Mouse (Mus musculus) liver, adult 2 months (tissue): ENCODE results near the gene Olfr91.

Source experiments
- CTCF ChIP-seq: fragments of 200-500 bp; IDR thresholded peaks from 2 replicates; pipeline ENCODE4 v1.5.1; 2011; ENCODE audit warnings: low read depth, low read length, control low read depth
- POLR2A ChIP-seq: fragments of 200-500 bp; IDR thresholded peaks from 2 replicates; pipeline ENCODE4 v1.6.1; 2011; ENCODE audit warnings: low read length, control low read depth; ENCODE audit not compliant: insufficient read depth; ENCODE audit errors: extremely low read depth

DNA sequence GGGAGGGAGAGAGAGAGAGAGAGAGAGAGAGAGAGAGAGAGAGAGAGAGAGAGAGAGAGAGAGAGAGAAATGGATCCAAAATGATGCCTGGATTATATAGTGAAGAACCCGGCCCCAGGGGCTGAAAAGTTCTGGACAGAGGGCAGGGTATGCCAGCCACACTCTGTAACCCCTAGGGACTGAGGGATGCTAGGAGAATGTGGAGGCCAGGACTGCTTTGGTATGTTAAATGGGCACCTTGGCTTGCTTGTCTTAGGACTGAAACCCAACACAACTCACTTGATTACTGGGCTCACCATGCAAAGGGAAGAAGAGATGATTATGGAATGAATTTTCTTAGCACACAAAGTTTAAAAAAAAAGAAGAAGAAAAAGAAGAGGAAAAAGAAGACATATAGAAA lies 19.9 kb downstream of the Olfr91 start:
- TF ChIP-seq CTCF (no peak), POLR2A (no peak)
